Mouse (Mus musculus) adipocyte (in vitro differentiated cells): ENCODE measurements around the gene Map3k5.

ENCODE experiments used
- DNase-seq: peaks from one replicate; pipeline ENCODE4 v3.0.0-alpha.2; 2016; ENCODE audit warnings: low spot score

The Map3k5 gene

GRCm38 (mm10) chr10:19935821-19936367 is 1.6 kb downstream of the Map3k5 start:
- no peak for DNase-seq

- DNase-seq, result peak; percentile 59
These were observed 2.9 kb downstream of the Map3k5 start for GRCm38 (mm10) chr10:19936961-19937708.

- no peak for DNase-seq
These were observed 4.5 kb downstream of the Map3k5 start for GRCm38 (mm10) chr10:19938738-19939137.

GRCm38 (mm10) chr10:19939282-19939705 is 5.0 kb downstream of the Map3k5 start:
- peak; percentile 82 for DNase-seq

- DNase-seq, result no peak
These were observed 5.9 kb downstream of the Map3k5 start for GRCm38 (mm10) chr10:19940127-19940526.

GRCm38 (mm10) chr10:19940626-19941025 is 6.4 kb downstream of the Map3k5 start:
- no peak for DNase-seq

- DNase-seq, result no peak
These were observed 6.8 kb downstream of the Map3k5 start for GRCm38 (mm10) chr10:19941063-19941462.

- no peak for DNase-seq
These were observed 7.6 kb downstream of the Map3k5 start for GRCm38 (mm10) chr10:19941914-19942313.

GRCm38 (mm10) chr10:19942621-19943020 is 8.3 kb downstream of the Map3k5 start:
- DNase-seq, result no peak

GRCm38 (mm10) chr10:19945651-19946050 is 11.4 kb downstream of the Map3k5 start:
- no peak for DNase-seq

GRCm38 (mm10) chr10:19946644-19947043 is 12.4 kb downstream of the Map3k5 start:
- no peak for DNase-seq

GRCm38 (mm10) chr10:19947441-19947840 is 13.2 kb downstream of the Map3k5 start:
- DNase-seq, result no peak

GRCm38 (mm10) chr10:19947901-19948300 is 13.6 kb downstream of the Map3k5 start:
- DNase-seq, result no peak

- no peak for DNase-seq
These were observed 14.1 kb downstream of the Map3k5 start for GRCm38 (mm10) chr10:19948381-19948780.

GRCm38 (mm10) chr10:19949106-19949505 is 14.8 kb downstream of the Map3k5 start:
- no peak for DNase-seq

GRCm38 (mm10) chr10:19953032-19953761 is 18.9 kb downstream of the Map3k5 start:
- no peak for DNase-seq

- DNase-seq, result no peak
These were observed 20.3 kb downstream of the Map3k5 start for GRCm38 (mm10) chr10:19954572-19954971.

- DNase-seq, result no peak
These were observed 21.5 kb downstream of the Map3k5 start for GRCm38 (mm10) chr10:19955817-19956216.

GRCm38 (mm10) chr10:19956745-19957144 is 22.5 kb downstream of the Map3k5 start:
- no peak for DNase-seq

- no peak for DNase-seq
These were observed 26.6 kb downstream of the Map3k5 start for GRCm38 (mm10) chr10:19960831-19961380.

GRCm38 (mm10) chr10:19962746-19963145 is 28.5 kb downstream of the Map3k5 start:
- no peak for DNase-seq

- DNase-seq, result no peak
These were observed 28.9 kb downstream of the Map3k5 start for GRCm38 (mm10) chr10:19963206-19963605.

GRCm38 (mm10) chr10:19964105-19964504 is 29.8 kb downstream of the Map3k5 start:
- DNase-seq, result no peak
